Mouse (Mus musculus): ENCODE measurements at regions not wholly inside any gene's neighbourhood (a gene's known extent, or its start where the extent isn't known, plus 50 kb on each side); places are given as distances from the start of the nearest gene placed in this dataset.

DNA sequence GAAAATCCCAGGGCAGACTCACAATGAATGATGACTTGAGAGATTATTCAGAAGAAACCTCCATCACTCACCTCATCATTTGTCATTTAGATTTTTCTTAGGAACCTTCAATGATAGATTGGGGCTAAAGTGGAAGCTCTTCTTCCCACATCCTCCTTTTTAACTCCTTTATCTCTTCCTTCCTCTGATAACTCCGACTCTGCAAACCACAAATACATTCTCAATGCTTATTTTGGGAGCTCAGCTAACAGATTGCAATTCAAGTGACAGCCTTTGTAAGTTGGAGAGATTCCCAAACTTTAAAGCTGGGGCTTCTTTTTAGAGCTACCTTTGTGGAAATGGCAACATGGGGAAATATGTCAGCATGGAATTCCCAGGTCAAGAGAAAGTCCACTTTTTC, 135.7 kb downstream of the Lhfpl1 start:
- no peak for DNase-seq (ENCODE audit: low spot score in 2 of 2)

DNA sequence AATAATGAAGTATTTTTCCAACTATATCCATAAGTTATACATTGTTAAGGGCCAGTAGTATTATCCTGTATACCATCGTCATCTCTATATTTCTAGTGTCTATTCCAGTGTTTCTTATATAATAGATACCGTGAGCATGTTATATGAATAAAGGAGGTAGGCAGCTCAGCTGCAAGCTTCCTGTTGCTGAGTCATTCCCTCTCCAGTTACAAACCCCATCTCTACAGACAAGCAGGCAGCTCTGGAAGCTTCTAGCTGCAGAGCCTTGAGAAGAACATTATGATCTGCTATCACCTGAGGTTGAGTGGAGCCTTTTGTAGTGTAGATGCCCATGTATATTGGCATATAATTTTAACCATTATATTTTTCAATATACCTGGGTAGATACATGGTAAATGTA, 136.3 kb downstream of the Lhfpl1 start:
- DNase-seq (ENCODE audit: low spot score in 2 of 2) = peak; percentile 1 to 3

GRCm38 (mm10) chrX:145195844-145196243, 153.0 kb downstream of the Lhfpl1 start:
- DNase-seq (ENCODE audit: low spot score in 2 of 2) = no peak
